Mouse (Mus musculus) midbrain, embryonic 16.5 days (tissue): ENCODE measurements at regions not wholly inside any gene's neighbourhood (a gene's known extent, or its start where the extent isn't known, plus 50 kb on each side); places are given as distances from the start of the nearest gene placed in this dataset.

ENCODE experiments used
- ATAC-seq: fragments of 200-750 bp; cut with Nextera tagmentation; 2 replicates; pipeline ENCODE4 v1.8.0; 2017; ENCODE audit warnings: moderate TSS enrichment
- H3K27ac ChIP-seq: fragments of 300-500 bp; sonication (generic); 2 replicates; pipeline ENCODE4 v1.5.1; 2014; ENCODE audit warnings: mild to moderate bottlenecking, low read length, mixed read lengths
- H3K27me3 ChIP-seq: fragments of 300-500 bp; sonication (generic); 2 replicates; pipeline ENCODE4 v1.6.1; 2014; ENCODE audit warnings: low read depth, low read length, mixed read lengths; ENCODE audit not compliant: control insufficient read depth, insufficient read depth
- H3K36me3 ChIP-seq: fragments of 300-500 bp; sonication (generic); 2 replicates; pipeline ENCODE4 v1.6.1; 2014; ENCODE audit warnings: mild to moderate bottlenecking, low read length, moderate library complexity, mixed read lengths; ENCODE audit not compliant: control insufficient read depth, insufficient read depth
- H3K4me1 ChIP-seq: fragments of 300-500 bp; sonication (generic); 2 replicates; pipeline ENCODE4 v1.6.1; 2014; ENCODE audit warnings: mild to moderate bottlenecking, low read length, mixed read lengths; ENCODE audit not compliant: control insufficient read depth, insufficient read depth
- H3K4me2 ChIP-seq: fragments of 300-500 bp; sonication (generic); 2 replicates; pipeline ENCODE4 v1.6.1; 2014; ENCODE audit warnings: mild to moderate bottlenecking, low read length, mixed read lengths
- H3K4me3 ChIP-seq: fragments of 300-500 bp; sonication (generic); 2 replicates; pipeline ENCODE4 v1.5.1; 2014; ENCODE audit warnings: low read depth, mild to moderate bottlenecking, low read length, moderate library complexity, mixed read lengths
- H3K9ac ChIP-seq: fragments of 300-500 bp; sonication (generic); 2 replicates; pipeline ENCODE4 v1.6.1; 2014; ENCODE audit warnings: low read depth, low read length, mixed read lengths
- H3K9me3 ChIP-seq: fragments of 300-500 bp; sonication (generic); replicated peaks from 2 replicates; pipeline ENCODE4 v1.6.1; 2014; ENCODE audit warnings: mild to moderate bottlenecking, low read length, mixed read lengths; ENCODE audit not compliant: control insufficient read depth, poor library complexity, severe bottlenecking
- WGBS: fragments of 180-500 bp; shearing (Covaris S2); extraction: QIAGEN DNeasy Blood & Tissue Kit; methylation state at CpG from one replicate; pipeline ENCODE4 v1.1.7; 2014; 5-methylcytosine and 5-hydroxymethylcytosine counted together

DNA sequence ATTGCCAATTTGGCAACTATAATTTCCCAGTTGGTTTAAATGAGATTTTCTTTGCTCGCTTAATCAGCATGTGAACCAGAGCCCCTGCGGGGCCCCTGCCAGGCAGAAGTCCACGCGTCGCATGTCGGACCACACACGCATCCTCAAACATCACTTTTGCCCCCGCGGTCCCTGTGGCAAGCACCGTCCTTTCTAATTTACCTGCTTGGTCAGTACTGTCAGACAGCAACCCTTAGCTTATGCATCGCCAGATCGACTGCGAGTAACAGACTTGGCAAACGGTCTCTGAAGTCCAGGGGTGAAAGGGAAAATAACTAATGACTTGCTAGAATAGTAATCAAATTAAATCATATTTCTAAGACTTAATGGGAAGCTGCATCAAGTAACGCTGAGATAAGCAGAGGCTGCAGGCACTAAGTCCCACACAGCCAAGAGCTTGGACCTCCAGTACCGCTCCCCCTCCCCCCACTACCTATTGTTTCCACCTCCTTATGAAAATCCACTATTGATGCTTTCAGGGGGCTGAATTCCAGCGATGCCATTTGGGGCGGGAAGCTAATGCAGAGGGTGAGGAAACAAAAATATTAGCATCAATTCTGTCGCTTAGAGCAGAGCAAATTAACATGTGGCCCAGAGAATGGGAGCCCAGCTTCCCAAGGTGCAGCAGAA, 142.0 kb upstream of the Cntnap4 start:
- no peak for ATAC-seq
- peak overlapping the region; percentile 52 for H3K9ac ChIP-seq
- no peaks in the 10 kb centered on the region for H3K27me3 ChIP-seq
- peak overlapping the region; percentile 28 for H3K4me3 ChIP-seq
- H3K4me2 ChIP-seq = peak overlapping the region; percentile 60
- WGBS = 16% methylated on average over 19 of the region's 19 CpGs
- H3K36me3 ChIP-seq = no peaks in the 10 kb centered on the region
- H3K9me3 ChIP-seq = no peaks in the 10 kb centered on the region; the same call in 1 of the 2 replicates
- H3K4me1 ChIP-seq = peaks cover 17% of the 10 kb centered on the region
- no peak overlapping the region for H3K27ac ChIP-seq

DNA sequence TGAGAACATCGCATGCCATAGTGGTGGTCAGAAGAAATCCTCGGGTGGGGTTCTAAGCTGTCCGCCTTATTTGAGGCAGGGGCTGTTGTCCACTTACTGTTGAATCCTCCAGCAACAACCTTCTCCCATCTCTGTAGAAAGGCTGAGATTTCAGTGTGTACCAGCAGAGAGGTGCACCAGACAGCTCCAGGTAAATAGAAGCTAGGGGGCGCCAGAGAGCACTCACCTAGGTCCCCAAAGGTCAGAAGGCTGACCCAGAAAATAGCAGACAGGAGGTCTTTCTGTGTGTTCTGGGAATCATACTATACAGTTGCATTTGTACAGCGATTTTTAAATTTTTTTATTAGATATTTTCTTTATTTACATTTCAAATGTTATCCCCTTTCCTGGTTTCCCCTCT, 157.9 kb upstream of the Cntnap4 start:
- no peak for ATAC-seq
- no peak overlapping the region for H3K4me2 ChIP-seq
- no peak overlapping the region for H3K27ac ChIP-seq
- no peaks in the 10 kb centered on the region for H3K27me3 ChIP-seq
- H3K4me3 ChIP-seq = no peak overlapping the region
- no peaks in the 10 kb centered on the region for H3K9me3 ChIP-seq
- H3K36me3 ChIP-seq = no peaks in the 10 kb centered on the region
- no peaks in the 10 kb centered on the region for H3K4me1 ChIP-seq
- WGBS = 88% methylated on average over 5 of the region's 5 CpGs
- H3K9ac ChIP-seq = no peak overlapping the region

DNA sequence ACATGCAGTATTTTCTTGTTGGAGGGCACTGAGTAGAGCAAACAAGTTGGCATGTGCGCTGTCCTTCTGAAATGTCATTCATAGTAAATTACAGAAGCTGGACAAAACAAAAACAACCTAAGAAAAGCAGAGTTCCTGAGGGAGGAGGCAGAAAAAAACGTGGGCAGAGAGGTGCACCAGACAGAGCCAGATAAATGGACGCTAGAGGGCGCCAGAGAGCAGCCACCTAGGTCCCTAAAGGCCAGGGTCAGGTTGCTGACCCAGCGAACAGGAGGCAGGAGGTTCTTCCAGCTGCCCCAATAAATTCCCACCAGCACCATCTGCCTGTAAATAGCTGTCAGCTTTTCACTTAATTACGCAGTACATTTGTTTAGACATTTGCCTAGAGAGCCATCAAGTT, 158.6 kb upstream of the Cntnap4 start:
- no peak overlapping the region for H3K4me2 ChIP-seq
- no peak for ATAC-seq
- H3K27me3 ChIP-seq = no peaks in the 10 kb centered on the region
- H3K4me3 ChIP-seq = no peak overlapping the region
- WGBS = 23% methylated on average over 6 of the region's 6 CpGs
- no peak overlapping the region for H3K9ac ChIP-seq
- no peak overlapping the region for H3K27ac ChIP-seq
- H3K9me3 ChIP-seq = no peaks in the 10 kb centered on the region
- H3K4me1 ChIP-seq = no peaks in the 10 kb centered on the region
- H3K36me3 ChIP-seq = no peaks in the 10 kb centered on the region

DNA sequence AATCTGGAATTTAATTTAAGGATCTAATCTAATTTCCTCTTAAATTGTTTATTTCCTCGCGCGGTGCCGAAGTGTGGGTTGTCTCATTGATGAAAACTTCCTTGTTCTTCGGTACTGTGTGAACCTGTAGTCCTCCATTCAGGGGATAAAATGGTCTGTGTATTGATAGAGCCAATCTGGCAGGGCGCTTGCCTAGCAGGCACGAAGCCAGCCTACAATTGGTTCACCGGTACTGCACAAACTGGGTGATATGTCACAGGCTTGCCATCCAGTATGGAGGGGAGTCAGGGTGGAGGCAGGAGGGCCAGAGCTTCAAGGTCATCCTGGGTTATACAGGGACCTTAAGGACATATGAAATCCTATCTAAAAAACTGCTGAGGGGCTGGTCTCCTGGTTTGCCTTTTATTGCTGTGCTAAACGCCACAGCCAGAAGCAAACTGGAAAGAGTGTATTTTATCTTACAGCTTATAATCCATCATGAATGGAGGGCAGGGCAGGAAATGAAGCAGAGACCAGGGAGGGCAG, 161.6 kb upstream of the Cntnap4 start:
- H3K9ac ChIP-seq = no peak overlapping the region
- no peaks in the 10 kb centered on the region for H3K36me3 ChIP-seq
- no peaks in the 10 kb centered on the region for H3K9me3 ChIP-seq
- no peaks in the 10 kb centered on the region for H3K4me1 ChIP-seq
- no peak overlapping the region for H3K4me2 ChIP-seq
- ATAC-seq = no peak
- no peak overlapping the region for H3K4me3 ChIP-seq
- H3K27ac ChIP-seq = no peak overlapping the region
- no peaks in the 10 kb centered on the region for H3K27me3 ChIP-seq
- 77% methylated on average over 9 of the region's 9 CpGs for WGBS

DNA sequence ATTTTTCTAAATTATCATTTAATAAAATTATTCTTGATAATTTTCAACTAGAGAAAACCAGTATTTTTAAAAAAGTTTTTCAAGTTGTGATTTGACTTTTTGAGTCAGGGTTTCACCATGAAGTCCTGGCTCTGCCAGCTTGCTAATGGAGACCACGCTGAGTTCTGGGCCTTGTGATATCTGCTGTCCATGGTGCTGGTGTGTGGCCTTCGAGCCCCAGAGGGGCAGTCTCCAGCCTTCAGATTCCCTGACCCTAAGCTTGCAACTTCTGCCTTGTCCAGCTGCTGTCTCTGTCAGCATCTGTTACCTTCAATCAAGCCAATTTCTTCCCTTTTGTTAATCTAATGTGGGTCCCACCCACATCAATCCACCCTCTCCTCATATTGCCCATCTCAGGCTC, 165.8 kb upstream of the Cntnap4 start:
- no peak overlapping the region for H3K4me2 ChIP-seq
- no peaks in the 10 kb centered on the region for H3K27me3 ChIP-seq
- no peak overlapping the region for H3K27ac ChIP-seq
- no peak for ATAC-seq
- H3K9me3 ChIP-seq = no peaks in the 10 kb centered on the region
- no peak overlapping the region for H3K4me3 ChIP-seq
- WGBS = 15% methylated on average over 2 of the region's 2 CpGs
- H3K9ac ChIP-seq = no peak overlapping the region
- H3K36me3 ChIP-seq = no peaks in the 10 kb centered on the region
- H3K4me1 ChIP-seq = no peaks in the 10 kb centered on the region

DNA sequence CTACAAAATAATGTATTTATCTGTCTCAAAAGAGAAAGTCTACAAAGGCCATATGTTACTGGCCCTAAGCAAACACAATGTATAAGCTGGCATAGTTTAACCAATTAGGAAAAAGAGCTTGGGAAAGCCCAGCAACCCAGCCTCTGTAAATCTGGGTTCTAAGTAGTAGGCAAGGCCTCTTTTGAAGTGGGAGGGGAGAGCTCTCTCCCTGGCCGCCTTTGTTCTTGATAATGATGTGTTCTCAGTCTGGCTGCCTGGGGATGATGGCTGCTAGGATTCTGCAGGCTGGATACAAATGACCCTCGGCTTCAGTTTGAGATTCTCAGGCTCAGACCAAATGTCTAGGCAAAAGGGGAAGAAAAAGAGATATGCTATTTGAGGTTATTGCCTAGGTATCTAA, 172.4 kb upstream of the Cntnap4 start:
- Histone ChIP-seq H3K27me3 (no peaks in the 10 kb centered on the region), H3K4me3 (no peak overlapping the region), H3K4me2 (no peak overlapping the region), H3K27ac (no peak overlapping the region), H3K36me3 (no peaks in the 10 kb centered on the region), H3K9ac (no peak overlapping the region), H3K4me1 (0 out of 2 replicates have a peak, but pooled peaks cover 3% of the 10 kb centered on the region), H3K9me3 (no peaks in the 10 kb centered on the region)
- 13% methylated on average over 2 of the region's 2 CpGs for WGBS
- ATAC-seq = no peak

DNA sequence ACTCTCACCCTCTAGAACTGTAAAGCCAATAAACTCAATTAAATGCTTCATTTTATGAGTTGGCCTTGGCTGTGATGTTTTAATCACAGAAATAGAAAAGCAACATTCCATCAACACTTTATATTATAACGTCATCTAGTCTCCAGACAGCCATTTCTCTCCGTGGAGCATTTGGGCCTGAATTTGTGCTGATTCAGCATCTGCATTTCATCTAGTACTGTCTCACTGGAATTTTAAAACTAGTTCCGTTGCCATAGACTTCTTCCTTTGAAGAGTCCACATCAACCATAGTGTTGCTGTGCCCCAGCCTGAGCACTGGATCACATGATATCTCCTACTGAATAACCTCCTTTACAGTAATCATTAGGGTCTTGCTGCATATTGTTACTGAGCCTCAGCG, 179.7 kb upstream of the Cntnap4 start:
- no peak overlapping the region for H3K27ac ChIP-seq
- no peaks in the 10 kb centered on the region for H3K4me1 ChIP-seq
- H3K36me3 ChIP-seq = no peaks in the 10 kb centered on the region
- H3K27me3 ChIP-seq = no peaks in the 10 kb centered on the region
- no peak for ATAC-seq
- no peak overlapping the region for H3K4me2 ChIP-seq
- no peak overlapping the region for H3K4me3 ChIP-seq
- no peaks in the 10 kb centered on the region; the same call in 1 of the 2 replicates for H3K9me3 ChIP-seq
- H3K9ac ChIP-seq = no peak overlapping the region
- 87% methylated on average over 4 of the region's 4 CpGs for WGBS

DNA sequence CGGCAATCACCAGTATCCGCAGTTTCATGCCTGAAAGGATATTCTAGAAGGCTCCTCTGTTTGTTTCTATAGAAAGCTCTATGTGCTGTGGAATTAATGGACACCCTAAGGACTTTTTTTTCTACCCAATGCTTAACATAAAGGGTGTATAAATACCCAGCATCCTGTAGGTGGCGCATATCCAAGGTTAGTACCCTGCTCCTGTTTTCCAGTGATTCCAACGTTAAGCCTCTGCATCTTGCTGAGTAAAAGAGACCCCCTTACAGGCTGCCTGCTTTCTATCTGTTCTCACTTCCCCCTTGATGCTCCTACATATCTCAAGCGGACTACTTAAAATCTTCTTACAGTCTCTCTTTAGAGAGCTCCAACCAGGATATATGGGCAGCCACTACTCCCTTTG, 221.5 kb upstream of the Cntnap4 start:
- Histone ChIP-seq H3K27ac (peak overlapping the region; percentile 42), H3K4me2 (peak overlapping the region; percentile 35), H3K27me3 (no peaks in the 10 kb centered on the region), H3K9me3 (no peaks in the 10 kb centered on the region), H3K36me3 (no peaks in the 10 kb centered on the region), H3K4me3 (no peak overlapping the region), H3K9ac (no peak overlapping the region), H3K4me1 (peaks cover 6% of the 10 kb centered on the region; the same call in 1 of the 2 replicates)
- WGBS = 23% methylated on average over 5 of the region's 5 CpGs
- ATAC-seq = peak; percentile 62; the same call in 1 of the 2 replicates

DNA sequence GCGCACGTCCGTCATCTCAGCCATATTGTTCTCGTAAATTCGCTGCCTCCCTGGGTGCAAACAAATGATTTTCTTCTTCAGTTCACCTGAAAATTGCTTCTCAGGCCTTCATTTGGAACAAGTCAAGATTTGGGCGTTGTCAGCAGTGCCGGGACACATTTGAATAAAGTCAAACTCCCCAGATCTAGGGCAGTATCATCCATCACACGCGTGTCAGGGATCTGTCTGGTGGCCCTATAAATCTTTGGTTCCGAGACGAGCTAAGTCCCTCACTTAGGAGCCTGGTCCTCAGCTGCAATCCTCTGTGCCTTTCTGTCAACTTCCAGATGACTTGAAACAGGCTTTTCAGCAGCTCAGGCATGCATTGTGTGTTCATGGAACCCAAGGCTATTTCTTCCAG, 236.7 kb upstream of the Cntnap4 start:
- Histone ChIP-seq H3K27me3 (no peaks in the 10 kb centered on the region), H3K4me1 (no peaks in the 10 kb centered on the region), H3K27ac (no peak overlapping the region), H3K4me2 (no peak overlapping the region), H3K4me3 (no peak overlapping the region), H3K9ac (no peak overlapping the region), H3K9me3 (no peaks in the 10 kb centered on the region), H3K36me3 (no peaks in the 10 kb centered on the region)
- ATAC-seq = no peak
- WGBS = 80% methylated on average over 11 of the region's 11 CpGs
